Mouse (Mus musculus) cerebellum, adult 18-20 months (tissue): ENCODE measurements around the gene Yaf2.
A peak's percentile ranks its signal among the peaks of the same experiment; 100 is the strongest.
"Not testable (repeated sequence)": the region's sequence is repeated elsewhere in the genome, so short reads cannot be mapped to it uniquely, and the experiment has no call there.

Source experiments
- DNase-seq, 2 experiments: peaks; one replicate each; pipeline ENCODE4 v3.0.0; 2021

The Yaf2 gene

GRCm38 (mm10) chr15:93251553-93252250 lies 85.0 kb downstream of the Yaf2 start:
- DNase-seq: peak; percentile 16 to 27

DNA sequence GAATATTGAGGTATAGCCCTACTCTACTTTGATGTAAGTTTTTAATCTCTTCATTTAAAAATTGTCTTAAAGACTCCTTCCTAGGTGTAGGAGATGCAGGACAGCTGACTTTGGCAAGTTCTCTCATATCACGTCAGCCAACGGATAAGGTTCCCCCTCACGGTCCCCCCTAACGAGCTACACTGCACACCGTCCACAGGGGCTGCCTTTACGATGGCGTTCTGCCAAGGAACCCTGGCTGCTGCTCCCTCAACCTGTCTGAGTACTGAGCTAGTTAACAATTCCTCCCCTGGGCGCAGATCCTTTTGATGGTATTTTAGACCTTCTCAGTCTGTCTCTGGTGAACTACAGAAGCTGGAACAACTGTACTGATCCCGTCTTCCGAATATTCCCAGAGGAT lies 93.5 kb downstream of the Yaf2 start:
- DNase-seq: no peak

GRCm38 (mm10) chr15:93236456-93236855 lies 100.3 kb downstream of the Yaf2 start:
- DNase-seq: not testable (repeated sequence)
